Mouse (Mus musculus) myocyte (in vitro differentiated cells): ENCODE data around the gene Mical1. TPM values are rescaled to one million over a fixed set of nuclear protein-coding genes. Genes with fewer than 3 reads are reported as not detected.
A peak's percentile ranks its signal among the peaks of the same experiment; 100 is the strongest.

Experiments used
- H3K27me3 ChIP-seq: one replicate; pipeline ENCODE4 v1.6.1; 2011; ENCODE audit not compliant: control insufficient read depth, insufficient read depth, insufficient read length
- H3K36me3 ChIP-seq: one replicate; pipeline ENCODE4 v1.6.1; 2011; ENCODE audit not compliant: control insufficient read depth, insufficient read depth
- H3K4me2 ChIP-seq: one replicate; pipeline ENCODE4 v1.6.1; 2011; ENCODE audit warnings: low read depth, control low read depth
- H3K4me3 ChIP-seq: one replicate; pipeline ENCODE4 v1.5.1; 2011; ENCODE audit warnings: mild to moderate bottlenecking, control low read depth, moderate library complexity
- H3K79me2 ChIP-seq: one replicate; pipeline ENCODE4 v1.6.1; 2011; ENCODE audit not compliant: control insufficient read depth, insufficient read depth
- H3ac ChIP-seq: one replicate; pipeline ENCODE4 v1.6.1; 2011; ENCODE audit not compliant: control insufficient read depth, insufficient read length
- CEBPB ChIP-seq: IDR thresholded peaks from 2 replicates; pipeline ENCODE4 v1.6.1; 2011; ENCODE audit warnings: mild to moderate bottlenecking, moderate library complexity; ENCODE audit not compliant: poor library complexity, insufficient read depth, severe bottlenecking
- E2F4 ChIP-seq: IDR thresholded peaks from one replicate; pipeline ENCODE4 v1.6.1; 2011; ENCODE audit warnings: mild to moderate bottlenecking, control low read depth, moderate library complexity; ENCODE audit not compliant: insufficient read depth
- MAX ChIP-seq: IDR thresholded peaks from one replicate; pipeline ENCODE4 v1.6.1; 2011; ENCODE audit warnings: low read depth, mild to moderate bottlenecking, control low read depth
- MYOD1 ChIP-seq, 3 experiments: IDR thresholded peaks; one replicate each; pipeline ENCODE4 v1.6.1; 2011; ENCODE audit warnings: control low read depth in 2 of 3, low read depth in 2 of 3, mild to moderate bottlenecking in 2 of 3, moderate library complexity in 1 of 3; ENCODE audit not compliant: insufficient read length in 2 of 3, control insufficient read depth in 1 of 3
- MYOG ChIP-seq, 3 experiments: IDR thresholded peaks; one replicate each; pipeline ENCODE4 v1.6.1; 2011; ENCODE audit warnings: control low read depth in 2 of 3, low read depth in 2 of 3, mild to moderate bottlenecking in 2 of 3; ENCODE audit not compliant: insufficient read length in 2 of 3, control insufficient read depth in 1 of 3, insufficient read depth in 1 of 3
- POLR2A ChIP-seq: IDR thresholded peaks from one replicate; pipeline ENCODE4 v1.6.1; 2011; ENCODE audit warnings: low read depth, mild to moderate bottlenecking, control low read depth, moderate library complexity; ENCODE audit not compliant: insufficient read length
- POLR2AphosphoS2 ChIP-seq: IDR thresholded peaks from one replicate; pipeline ENCODE4 v1.6.1; 2011; ENCODE audit warnings: low read depth, control low read depth; ENCODE audit not compliant: insufficient read length
- REST ChIP-seq: IDR thresholded peaks from one replicate; pipeline ENCODE4 v1.6.1; 2011; ENCODE audit warnings: mild to moderate bottlenecking, control low read depth, moderate library complexity; ENCODE audit not compliant: insufficient read depth, insufficient read length
- SRF ChIP-seq: IDR thresholded peaks from one replicate; pipeline ENCODE4 v1.6.1; 2011; ENCODE audit warnings: low read depth; ENCODE audit not compliant: control insufficient read depth, insufficient read length
- TCF12 ChIP-seq: IDR thresholded peaks from one replicate; pipeline ENCODE4 v1.6.1; 2011; ENCODE audit warnings: mild to moderate bottlenecking, control low read depth; ENCODE audit not compliant: poor library complexity, insufficient read depth, severe bottlenecking
- TCF3 ChIP-seq: IDR thresholded peaks from one replicate; pipeline ENCODE4 v1.6.1; 2011; ENCODE audit warnings: low read depth, control low read depth; ENCODE audit not compliant: insufficient read length
- USF1 ChIP-seq: IDR thresholded peaks from one replicate; pipeline ENCODE4 v1.6.1; 2011; ENCODE audit warnings: low read depth, mild to moderate bottlenecking, control low read depth, moderate library complexity
- polyA plus RNA-seq: library from polyadenylated mRNA; unstranded; fragments of >200 nt; fragmentation: generic; extraction: Trizol; gene quantifications from one replicate; pipeline ENCODE4 v1.2.1, GENCODE M21; 2012; ENCODE audit warnings: missing spikeins

The Mical1 gene
- polyA plus RNA-seq, 1 experiment: 77.0 TPM

- no peak for TF ChIP-seq MYOG (IDR thresholded peaks at IDR 0.05; ENCODE audit: control insufficient read depth in 1 of 3, insufficient read depth in 1 of 3, insufficient read length in 2 of 3, low read depth in 2 of 3)
- TF ChIP-seq POLR2A: peak; percentile 71
- no peak for TF ChIP-seq MAX
- TF ChIP-seq POLR2AphosphoS2: peak; percentile 63
- TF ChIP-seq CEBPB: no peak
- TF ChIP-seq E2F4: no peak
- TF ChIP-seq SRF: no peak
- TF ChIP-seq TCF12: no peak
- TF ChIP-seq REST: no peak
- TF ChIP-seq TCF3: no peak
- TF ChIP-seq USF1: no peak
- no peak for TF ChIP-seq MYOD1 (IDR thresholded peaks at IDR 0.05; ENCODE audit: control insufficient read depth in 1 of 3, insufficient read length in 2 of 3, low read depth in 2 of 3)
- no peaks in the 10 kb centered on the region for H3K79me2 ChIP-seq
- peaks cover 8% of the 10 kb centered on the region for H3K36me3 ChIP-seq
- peak within 1 kb of the TSS; percentile 44 for H3ac ChIP-seq
- H3K4me3 ChIP-seq: peak within 1 kb of the TSS; percentile 48
- H3K4me2 ChIP-seq: peak within 1 kb of the TSS; percentile 99
- H3K27me3 ChIP-seq: no peaks in the 10 kb centered on the region
These were observed 13.8 kb downstream of the Mical1 start, which contains the start of the genes Smpd2 and Ppil6 for GRCm38 (mm10) chr10:41489708-41490517. Gene Smpd2 (minus strand): TSS chr10:41490369. Gene Ppil6 (plus strand): TSS chr10:41490439.

GRCm38 (mm10) chr10:41490518-41490873, 14.4 kb downstream of the Mical1 start:
- H3K4me3 ChIP-seq: peak overlapping the region; percentile 48
- H3K27me3 ChIP-seq: no peaks in the 10 kb centered on the region
- TF ChIP-seq MAX (no peak), USF1 (peak; percentile 1), E2F4 (no peak)
- peaks cover 7% of the 10 kb centered on the region for H3K36me3 ChIP-seq
- peak overlapping the region; percentile 99 for H3K4me2 ChIP-seq
- peak overlapping the region; percentile 44 for H3ac ChIP-seq
- H3K79me2 ChIP-seq: no peaks in the 10 kb centered on the region

- no peak overlapping the region for H3ac ChIP-seq
- no peak for TF ChIP-seq USF1
- TF ChIP-seq POLR2A: no peak
- no peak for TF ChIP-seq CEBPB
- no peak for TF ChIP-seq E2F4
- TF ChIP-seq MYOG (IDR thresholded peaks at IDR 0.05; ENCODE audit: control insufficient read depth in 1 of 3, insufficient read depth in 1 of 3, insufficient read length in 2 of 3, low read depth in 2 of 3): no peak
- TF ChIP-seq MAX: no peak
- TF ChIP-seq REST: no peak
- TF ChIP-seq TCF3: no peak
- TF ChIP-seq MYOD1 (IDR thresholded peaks at IDR 0.05; ENCODE audit: control insufficient read depth in 1 of 3, insufficient read length in 2 of 3, low read depth in 2 of 3): no peak
- no peak for TF ChIP-seq TCF12
- peak overlapping the region; percentile 48 for H3K4me3 ChIP-seq
- H3K79me2 ChIP-seq: no peaks in the 10 kb centered on the region
- peaks cover 1% of the 10 kb centered on the region for H3K36me3 ChIP-seq
- H3K27me3 ChIP-seq: no peaks in the 10 kb centered on the region
- peak overlapping the region; percentile 99 for H3K4me2 ChIP-seq
These were observed 15.0 kb downstream of the Mical1 start for GRCm38 (mm10) chr10:41491111-41491510.

DNA sequence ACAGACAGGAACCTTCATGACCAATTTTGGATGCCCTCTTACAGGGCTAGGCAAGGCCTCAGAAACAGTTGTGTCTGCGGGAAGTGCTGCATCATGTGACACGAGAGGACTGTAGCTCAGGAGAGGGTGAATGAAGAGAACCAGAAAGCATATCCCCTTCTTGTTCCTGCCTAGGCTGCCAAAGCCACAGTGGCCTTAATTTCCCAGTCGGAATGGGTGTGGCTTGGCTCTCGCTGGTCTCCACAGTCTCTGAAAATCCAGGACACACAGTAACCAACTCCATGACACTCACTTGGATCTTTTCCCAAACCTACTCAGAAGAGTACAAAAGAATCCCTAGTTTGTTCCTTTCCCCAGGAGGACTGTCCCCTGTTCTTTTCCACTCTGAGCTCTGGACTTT, 24.8 kb downstream of the Mical1 start:
- Histone ChIP-seq H3K36me3 (no peaks in the 10 kb centered on the region), H3K27me3 (peaks cover 3% of the 10 kb centered on the region), H3K79me2 (no peaks in the 10 kb centered on the region), H3K4me2 (peak overlapping the region; percentile 20), H3ac (no peak overlapping the region), H3K4me3 (no peak overlapping the region)
- TF ChIP-seq USF1 (peak; percentile 72), CEBPB (no peak), SRF (peak; percentile 46)

DNA sequence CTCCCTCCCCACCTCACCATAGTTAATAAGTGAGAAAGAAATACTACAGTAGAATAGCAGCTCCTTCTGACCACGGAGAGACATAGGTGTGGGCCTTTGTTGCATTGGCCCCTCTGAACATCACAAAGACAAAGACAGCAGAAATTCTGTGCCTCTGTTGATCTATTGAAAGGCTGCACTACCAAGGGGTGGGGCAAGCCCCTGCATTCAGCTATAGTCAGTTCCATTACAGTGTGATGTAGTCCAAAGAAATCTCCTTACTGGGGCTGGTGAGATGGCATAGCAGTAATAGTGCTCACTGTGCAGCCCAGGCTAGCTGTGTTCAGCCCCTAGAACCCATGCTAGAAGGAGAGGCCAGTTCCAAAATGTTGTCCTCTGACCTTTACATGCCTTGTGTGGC, 28.9 kb downstream of the Mical1 start:
- Histone ChIP-seq H3K79me2 (no peaks in the 10 kb centered on the region), H3K4me2 (no peak overlapping the region)

More for the DNA sequence above, 28.9 kb downstream of the Mical1 start:
- H3K4me3 ChIP-seq: no peak overlapping the region
- no peaks in the 10 kb centered on the region for H3K27me3 ChIP-seq
- TF ChIP-seq SRF: no peak
- TF ChIP-seq POLR2AphosphoS2: no peak
- no peak for TF ChIP-seq CEBPB
- TF ChIP-seq TCF3: no peak
- TF ChIP-seq MYOG (IDR thresholded peaks at IDR 0.05; ENCODE audit: control insufficient read depth in 1 of 3, insufficient read depth in 1 of 3, insufficient read length in 2 of 3, low read depth in 2 of 3): no peak
- no peak for TF ChIP-seq E2F4
- TF ChIP-seq POLR2A: no peak
- TF ChIP-seq REST: no peak
- no peak overlapping the region for H3ac ChIP-seq
- no peaks in the 10 kb centered on the region for H3K36me3 ChIP-seq
